Mouse (Mus musculus) CH12F3 (cell line): ENCODE data around the gene Nsf.

Experiments
- in situ Hi-C: fragments of 300-500 bp; cut with MboI; formaldehyde crosslinking; loops from 2 replicates; pipeline ENCODE4 v1.14.3; 2020; ENCODE audit warnings: low sequenced_read_pairs

The Nsf gene

DNA sequence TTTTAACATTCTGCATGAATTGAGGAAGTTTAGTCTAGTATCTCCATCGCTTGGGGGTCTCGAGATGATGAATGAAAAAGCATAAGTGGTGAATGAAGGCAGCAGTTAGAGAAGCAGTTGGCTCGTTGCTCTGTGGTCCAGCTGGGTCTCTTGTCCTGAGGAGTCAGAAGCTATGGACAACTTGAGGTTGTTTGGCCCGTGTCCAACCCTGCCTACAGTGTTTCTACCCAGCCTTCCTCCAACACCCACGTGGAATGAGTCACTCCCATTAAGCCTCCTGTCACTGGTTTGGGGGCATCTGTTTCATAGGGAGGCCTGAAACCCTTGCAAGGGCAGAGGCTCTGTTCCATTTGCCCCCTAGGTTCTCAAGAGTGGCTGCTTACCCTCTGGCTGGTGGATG, 163.9 kb downstream of the Nsf start:
- in situ Hi-C loops: no loop called here

GRCm38 (mm10) chr11:103780152-103780551, 173.7 kb downstream of the Nsf start:
- in situ Hi-C loops: no loop called here

DNA sequence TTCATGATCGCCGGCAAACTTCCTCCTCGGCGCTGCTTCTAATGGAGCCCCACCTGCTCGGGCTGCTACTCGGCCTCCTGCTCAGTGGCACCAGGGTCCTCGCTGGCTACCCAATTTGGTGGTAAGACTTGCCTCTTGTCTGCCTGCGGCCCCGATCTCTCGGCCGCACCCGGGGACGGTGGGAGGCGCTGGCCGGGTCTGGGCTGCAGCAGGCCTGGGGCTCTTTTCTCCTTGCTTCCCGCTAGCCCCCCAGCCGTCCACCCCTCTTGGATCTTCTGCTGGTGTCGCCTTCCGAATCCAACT, 179.7 kb downstream of the Nsf start:
- in situ Hi-C loops: no loop called here

DNA sequence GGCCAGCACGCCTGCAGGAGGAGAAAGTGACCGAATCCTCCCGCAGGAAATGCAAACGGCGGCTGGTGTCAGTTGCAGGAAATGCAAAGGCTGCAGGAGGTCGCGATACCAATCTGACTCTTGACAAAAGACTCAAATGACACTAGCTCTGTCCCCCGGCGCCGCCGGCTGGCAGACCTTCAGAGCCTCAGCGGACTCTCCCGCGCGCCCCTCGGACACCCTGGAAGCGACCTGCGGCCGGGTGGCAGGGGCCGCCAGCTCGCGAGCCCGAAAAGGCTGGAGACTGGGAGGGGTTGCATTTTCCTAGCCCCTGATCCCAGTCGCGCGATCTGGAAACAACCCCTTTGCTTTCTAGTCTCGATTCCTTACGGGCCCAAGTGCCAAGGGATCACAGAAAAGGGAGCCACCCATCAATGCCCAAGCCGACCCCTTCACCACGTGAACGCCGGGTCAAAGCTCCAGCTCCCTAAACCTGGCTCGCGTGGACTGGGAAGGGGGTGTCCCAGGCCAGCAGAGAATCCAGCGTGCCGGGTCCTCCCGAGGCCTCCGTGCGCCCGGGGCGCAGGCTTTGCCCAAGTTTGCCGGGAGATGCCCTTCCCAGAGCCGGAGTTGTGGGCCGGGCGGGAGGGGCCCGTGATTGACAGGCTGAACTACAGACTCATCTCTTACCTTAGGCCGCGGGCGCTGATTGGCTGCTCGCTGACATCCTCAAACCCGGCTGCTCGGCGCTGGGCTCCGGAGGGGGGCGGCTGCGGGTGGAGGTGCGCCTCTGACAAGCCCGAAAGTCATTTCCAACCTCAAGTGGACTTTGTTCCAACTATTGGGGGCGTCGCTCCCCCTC, 180.2 kb downstream of the Nsf start, which contains the start of gene Wnt3:
Gene Wnt3 (plus strand): TSS at position 764 of the 841 bp plus-strand sequence.
- in situ Hi-C loops: no loop called here

DNA sequence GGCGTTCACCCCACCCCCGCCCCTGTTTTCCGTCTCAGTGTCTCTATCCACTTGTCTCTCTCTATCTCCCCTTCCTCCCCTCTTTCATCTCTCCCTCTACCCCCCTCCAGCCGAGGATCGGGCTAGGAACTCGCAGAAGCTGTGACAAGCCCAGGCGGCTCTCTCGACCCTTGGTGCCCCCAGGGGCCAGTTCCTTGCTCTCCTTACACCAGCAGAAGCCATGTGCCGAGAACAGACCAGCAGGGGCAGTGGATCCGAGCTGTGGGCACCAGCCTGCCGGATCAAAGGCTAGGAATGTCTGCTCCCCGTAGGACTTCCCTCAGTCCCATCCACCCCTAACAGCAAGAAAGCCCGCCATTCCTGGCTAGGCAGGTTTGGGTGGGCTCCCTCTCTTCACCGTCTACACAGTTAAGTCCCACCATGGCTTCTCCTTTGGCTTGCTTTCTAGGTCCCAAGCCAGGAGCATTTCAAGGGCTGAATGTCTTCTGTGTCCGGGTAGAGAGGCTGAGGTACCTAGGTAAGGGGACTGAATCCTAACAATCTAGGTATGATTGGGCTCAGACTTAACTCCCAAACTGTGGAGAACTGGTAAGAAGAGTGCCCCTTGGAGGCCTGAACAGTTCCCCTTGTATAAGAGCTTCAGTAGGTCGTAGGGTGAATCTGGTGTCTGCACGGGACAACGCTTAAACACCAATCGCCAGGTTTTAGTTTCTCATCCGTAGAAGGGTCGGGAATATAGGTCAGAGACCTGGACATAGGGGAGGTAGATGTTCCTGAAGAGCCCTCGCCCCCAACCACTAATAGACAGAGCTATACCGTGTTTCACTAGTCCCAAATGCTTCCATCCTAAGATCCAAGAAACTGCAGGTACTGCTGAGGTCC, 181.1 kb downstream of the Nsf start:
- in situ Hi-C loops: no loop called here
